Mouse (Mus musculus) forebrain, postnatal 0 days (tissue): Measurements from ENCODE around the gene Rnpepl1. TPM values are rescaled to one million over a fixed set of nuclear protein-coding genes. Genes with fewer than 3 reads are reported as not detected.
A peak's percentile ranks its signal among the peaks of the same experiment; 100 is the strongest.

Experiments
- ATAC-seq: fragments of 200-750 bp; cut with Nextera tagmentation; 2 replicates; pipeline ENCODE4 v1.8.0; 2017; ENCODE audit warnings: mild to moderate bottlenecking, moderate library complexity
- DNase-seq: peaks from one replicate; pipeline ENCODE4 v3.0.0-alpha.2; 2015
- H3K27ac ChIP-seq: fragments of 300-500 bp; sonication (generic); 2 replicates; pipeline ENCODE4 v1.5.1; 2014; ENCODE audit warnings: low read depth, mild to moderate bottlenecking, antibody characterized with exemption, low read length, moderate library complexity, mixed read lengths
- H3K27me3 ChIP-seq: fragments of 300-500 bp; sonication (generic); 2 replicates; pipeline ENCODE4 v1.6.1; 2014; ENCODE audit warnings: mild to moderate bottlenecking, low read length, mixed read lengths; ENCODE audit not compliant: insufficient read depth
- H3K36me3 ChIP-seq: fragments of 300-500 bp; sonication (generic); 2 replicates; pipeline ENCODE4 v1.6.1; 2014; ENCODE audit warnings: mild to moderate bottlenecking, moderate library complexity; ENCODE audit not compliant: insufficient read depth
- H3K4me1 ChIP-seq: fragments of 300-500 bp; sonication (generic); 2 replicates; pipeline ENCODE4 v1.6.1; 2014; ENCODE audit warnings: antibody characterized with exemption; ENCODE audit not compliant: insufficient read depth
- H3K4me2 ChIP-seq: fragments of 300-500 bp; sonication (generic); 2 replicates; pipeline ENCODE4 v1.6.1; 2014; ENCODE audit warnings: low read depth, mild to moderate bottlenecking, moderate library complexity
- H3K4me3 ChIP-seq: fragments of 300-500 bp; sonication (generic); 2 replicates; pipeline ENCODE4 v1.5.1; 2014; ENCODE audit warnings: low read depth, low read length, mixed read lengths
- H3K9ac ChIP-seq: fragments of 300-500 bp; sonication (generic); 2 replicates; pipeline ENCODE4 v1.6.1; 2014; ENCODE audit warnings: mild to moderate bottlenecking
- H3K9me3 ChIP-seq: fragments of 300-500 bp; sonication (generic); 2 replicates; pipeline ENCODE4 v1.6.1; 2016; ENCODE audit warnings: low read length
- CTCF ChIP-seq: sonication (generic); IDR thresholded peaks from 2 replicates; pipeline ENCODE4 v1.5.1; 2016; ENCODE audit warnings: antibody characterized with exemption, control low read depth, low read depth
- WGBS: fragments of 180-500 bp; shearing (Covaris S2); extraction: QIAGEN DNeasy Blood & Tissue Kit; methylation state at CpG from one replicate; pipeline ENCODE4 v1.1.7; 2014; 5-methylcytosine and 5-hydroxymethylcytosine counted together
- polyA plus RNA-seq: library from polyadenylated mRNA; unstranded; fragments of >200 nt; fragmentation: Nextera tagmentation; extraction: Ambion mirVana; gene quantifications from 2 replicates; pipeline ENCODE4 v1.2.1, GENCODE M21; 2015
- total RNA-seq: library from RNA; depleted of rRNA; stranded (reverse); fragments of >200 nt; gene quantifications from 2 replicates; pipeline ENCODE4 v1.2.3, GENCODE M21; 2014; rRNA removed

Gene Rnpepl1
- total RNA-seq (36.8 and 37.5 TPM in 2 replicates), polyA plus RNA-seq (21.3 and 25.3 TPM in 2 replicates)

- WGBS: under 1% methylated on average over 33 of the region's 57 CpGs
- H3K27ac ChIP-seq: peak within 1 kb of the TSS; percentile 96
- H3K4me2 ChIP-seq: peak within 1 kb of the TSS; percentile 97
- peak within 1 kb of the TSS; percentile 97 for H3K9ac ChIP-seq
- DNase-seq (peak; percentile 88), ATAC-seq (peak; percentile 88)
- H3K9me3 ChIP-seq: no peaks in the 10 kb centered on the region
- peak within 1 kb of the TSS; percentile 86 for H3K4me3 ChIP-seq
- TF ChIP-seq CTCF: peak; percentile 75
- H3K27me3 ChIP-seq: no peaks in the 10 kb centered on the region
- H3K4me1 ChIP-seq: peaks cover 28% of the 10 kb centered on the region
- H3K36me3 ChIP-seq: peaks cover 12% of the 10 kb centered on the region
These were observed at the start of gene Rnpepl1 for GRCm38 (mm10) chr1:92910239-92910885. Gene Rnpepl1 (plus strand): TSS chr1:92910783.

- 71% methylated on average over 6 of the region's 6 CpGs for WGBS
- no peak for TF ChIP-seq CTCF
- ATAC-seq: no peak
These were observed 49.1 kb upstream of the Rnpepl1 start for GRCm38 (mm10) chr1:92861503-92861902.

GRCm38 (mm10) chr1:92863268-92863667 lies 47.3 kb upstream of the Rnpepl1 start:
- Histone ChIP-seq H3K9me3 (no peaks in the 10 kb centered on the region), H3K9ac (no peak overlapping the region), H3K4me2 (no peak overlapping the region), H3K4me3 (no peak overlapping the region), H3K27me3 (no peaks in the 10 kb centered on the region), H3K27ac (no peak overlapping the region), H3K4me1 (no peaks in the 10 kb centered on the region), H3K36me3 (peaks cover 22% of the 10 kb centered on the region)
- DNase-seq (no peak), ATAC-seq (no peak)
- TF ChIP-seq CTCF: no peak
- 83% methylated on average over 4 of the region's 4 CpGs for WGBS

More at GRCm38 (mm10) chr1:92861503-92861902, 49.1 kb upstream of the Rnpepl1 start:
- Histone ChIP-seq H3K9me3 (no peaks in the 10 kb centered on the region), H3K36me3 (peaks cover 39% of the 10 kb centered on the region), H3K4me3 (no peak overlapping the region), H3K27me3 (no peaks in the 10 kb centered on the region), H3K27ac (no peak overlapping the region), H3K4me1 (no peaks in the 10 kb centered on the region), H3K4me2 (no peak overlapping the region), H3K9ac (no peak overlapping the region)
- peak; percentile 43 for DNase-seq

- no peak for TF ChIP-seq CTCF
- WGBS: 56% methylated on average over 2 of the region's 2 CpGs
- Histone ChIP-seq H3K9me3 (no peaks in the 10 kb centered on the region), H3K4me2 (no peak overlapping the region), H3K36me3 (no peaks in the 10 kb centered on the region; the same call in 1 of the 2 replicates), H3K9ac (no peak overlapping the region), H3K4me3 (no peak overlapping the region), H3K27ac (no peak overlapping the region), H3K27me3 (no peaks in the 10 kb centered on the region), H3K4me1 (no peaks in the 10 kb centered on the region)
- ATAC-seq (no peak), DNase-seq (no peak)
These were observed 44.4 kb upstream of the Rnpepl1 start for GRCm38 (mm10) chr1:92866170-92866569.

GRCm38 (mm10) chr1:92869985-92870384 lies 40.6 kb upstream of the Rnpepl1 start:
- H3K27ac ChIP-seq: no peak overlapping the region
- no peak for TF ChIP-seq CTCF
- no peak for DNase-seq

GRCm38 (mm10) chr1:92872666-92873065 lies 37.9 kb upstream of the Rnpepl1 start:
- WGBS: 88% methylated on average over 7 of the region's 7 CpGs
- Histone ChIP-seq H3K36me3 (no peaks in the 10 kb centered on the region), H3K4me1 (no peaks in the 10 kb centered on the region), H3K9me3 (no peaks in the 10 kb centered on the region), H3K27ac (no peak overlapping the region), H3K27me3 (no peaks in the 10 kb centered on the region), H3K4me3 (no peak overlapping the region), H3K9ac (no peak overlapping the region), H3K4me2 (no peak overlapping the region)
- ATAC-seq: no peak
- no peak for DNase-seq
- no peak for TF ChIP-seq CTCF

More at GRCm38 (mm10) chr1:92869985-92870384, 40.6 kb upstream of the Rnpepl1 start:
- H3K4me3 ChIP-seq: no peak overlapping the region
- H3K9me3 ChIP-seq: no peaks in the 10 kb centered on the region
- H3K4me1 ChIP-seq: no peaks in the 10 kb centered on the region
- no peak overlapping the region for H3K9ac ChIP-seq
- no peaks in the 10 kb centered on the region for H3K36me3 ChIP-seq
- no peaks in the 10 kb centered on the region for H3K27me3 ChIP-seq
- WGBS: 71% methylated on average over 2 of the region's 2 CpGs
- ATAC-seq: no peak
- H3K4me2 ChIP-seq: no peak overlapping the region

- ATAC-seq (no peak), DNase-seq (no peak)
- 0 out of 2 replicates have a peak, but pooled peaks cover under 1% of the 10 kb centered on the region for H3K4me1 ChIP-seq
- no peak for TF ChIP-seq CTCF
- no peak overlapping the region for H3K27ac ChIP-seq
- WGBS: 49% methylated on average over 3 of the region's 3 CpGs
- H3K4me3 ChIP-seq: no peak overlapping the region
- H3K9ac ChIP-seq: no peak overlapping the region
- no peak overlapping the region for H3K4me2 ChIP-seq
- H3K36me3 ChIP-seq: no peaks in the 10 kb centered on the region
- no peaks in the 10 kb centered on the region for H3K27me3 ChIP-seq
- H3K9me3 ChIP-seq: no peaks in the 10 kb centered on the region
These were observed 36.6 kb upstream of the Rnpepl1 start for GRCm38 (mm10) chr1:92874011-92874410.
